Mouse (Mus musculus): Measurements from ENCODE around the gene Fry.

DNA sequence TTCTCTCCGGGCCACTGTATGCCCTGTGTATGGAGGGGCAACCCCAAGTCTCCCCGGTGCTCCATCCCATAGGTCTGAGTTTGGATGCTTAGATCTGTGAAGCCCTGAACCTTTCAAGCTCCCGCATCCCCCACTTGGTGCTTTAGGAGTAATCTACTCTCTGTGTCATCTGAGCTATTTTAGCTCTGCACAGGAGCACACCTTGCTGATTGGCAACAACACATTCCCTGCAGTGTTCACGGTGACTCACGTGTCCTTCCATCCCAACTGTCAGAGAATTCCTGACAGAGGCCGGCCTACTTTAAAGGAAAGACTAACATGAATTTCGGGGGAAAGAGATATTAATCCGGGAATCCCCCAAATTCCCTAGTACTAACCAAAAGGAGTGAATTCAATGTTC, 2.2 kb downstream of the Fry start:
- TF ChIP-seq CTCF (IDR thresholded peaks at IDR 0.05; ENCODE audit: low read depth, low read length) (no peak), POLR2A (IDR thresholded peaks at IDR 0.05; ENCODE audit: borderline replicate concordance, low read depth, low read length) (no peak)

Measured in bone marrow macrophage, adult 2 months (primary cell).